Comparison of ENCODE assay signal across 28 mouse cellular contexts in genomic region chr11:9536811-9537210, GRCm38 (mm10).
"Had no signal": no experiment of that assay in that cellular context is flagged by ENCODE, and none has a peak within 500 bp of the region (broad histone marks: within the 10 kb centered on the region; RNA-seq: fewer than 3 reads in every experiment).

No protein-coding gene starts in this region.

- ATAC-seq: hindbrain, embryonic 16.5 days; inflammation-experienced regulatory T-cells, adult 6 months; liver, postnatal 0 days had no signal

- H3K9ac ChIP-seq: heart, embryonic 12.5 days; hindbrain, embryonic 12.5 days; hindbrain, embryonic 14.5 days; intestine, embryonic 15.5 days; limb, embryonic 12.5 days; liver, embryonic 13.5 days; liver, embryonic 15.5 days; liver, postnatal 0 days had no signal

- H3K9me3 ChIP-seq: heart, embryonic 10.5 days; hindbrain, embryonic 10.5 days; hindbrain, embryonic 12.5 days; intestine, embryonic 15.5 days; limb, embryonic 10.5 days; limb, embryonic 12.5 days; liver, embryonic 13.5 days; liver, embryonic 15.5 days had no signal

- H3K27me3 ChIP-seq: hindbrain, embryonic 12.5 days; intestine, embryonic 15.5 days; limb, embryonic 12.5 days; liver, embryonic 13.5 days; liver, embryonic 15.5 days had no signal

- DNase-seq: gastrocnemius, adult 2 months; gastrocnemius, postnatal 10 days; gastrocnemius, postnatal 25 days; heart, adult 2 months; heart, postnatal 10 days; heart, postnatal 4 days; kidney, adult 18-20 months; kidney, adult 8-10 months; kidney, postnatal 10 days; kidney, postnatal 25 days; kidney, postnatal 4 days; liver; liver, embryonic 13.5 days; liver, postnatal 0 days had no signal

- H3K27ac ChIP-seq: gastrocnemius, adult 2 months; heart, adult 2 months; heart, embryonic 10.5 days; hindbrain, embryonic 10.5 days; hindbrain, embryonic 12.5 days; hindbrain, embryonic 14.5 days; intestine, embryonic 15.5 days; layer of hippocampus, adult 2 months; left cerebral cortex, adult 2 months; limb, embryonic 10.5 days; limb, embryonic 12.5 days; liver, embryonic 13.5 days; liver, embryonic 15.5 days had no signal

- H3K4me1 ChIP-seq: hindbrain, embryonic 12.5 days; intestine, embryonic 15.5 days; limb, embryonic 10.5 days; limb, embryonic 12.5 days; liver, embryonic 13.5 days; liver, embryonic 15.5 days had no signal

- H3K4me2 ChIP-seq: heart, embryonic 12.5 days; hindbrain, embryonic 12.5 days; hindbrain, embryonic 14.5 days; intestine, embryonic 15.5 days; limb, embryonic 12.5 days; liver, embryonic 11.5 days; liver, embryonic 13.5 days; liver, embryonic 15.5 days had no signal

- H3K36me3 ChIP-seq: heart, embryonic 10.5 days; heart, embryonic 12.5 days; hindbrain, embryonic 10.5 days; hindbrain, embryonic 12.5 days; intestine, embryonic 15.5 days; limb, embryonic 10.5 days; limb, embryonic 12.5 days; liver, embryonic 13.5 days; liver, embryonic 15.5 days had no signal

- H3K4me3 ChIP-seq: gastrocnemius, adult 2 months; heart, adult 2 months; heart, embryonic 10.5 days; heart, embryonic 12.5 days; hindbrain, embryonic 10.5 days; hindbrain, embryonic 12.5 days; intestine, embryonic 15.5 days; layer of hippocampus, adult 2 months; left cerebral cortex, adult 2 months; limb, embryonic 10.5 days; limb, embryonic 12.5 days; liver, embryonic 13.5 days; liver, embryonic 15.5 days had no signal
